Mouse (Mus musculus) cerebellum, postnatal 10 days (tissue): ENCODE measurements around the gene Glrx3.

Experiments used
- DNase-seq, 2 experiments: peaks; one replicate each; pipeline ENCODE4 v3.0.0; 2021; ENCODE audit warnings: mixed read lengths in 2 of 2

The Glrx3 gene

DNA sequence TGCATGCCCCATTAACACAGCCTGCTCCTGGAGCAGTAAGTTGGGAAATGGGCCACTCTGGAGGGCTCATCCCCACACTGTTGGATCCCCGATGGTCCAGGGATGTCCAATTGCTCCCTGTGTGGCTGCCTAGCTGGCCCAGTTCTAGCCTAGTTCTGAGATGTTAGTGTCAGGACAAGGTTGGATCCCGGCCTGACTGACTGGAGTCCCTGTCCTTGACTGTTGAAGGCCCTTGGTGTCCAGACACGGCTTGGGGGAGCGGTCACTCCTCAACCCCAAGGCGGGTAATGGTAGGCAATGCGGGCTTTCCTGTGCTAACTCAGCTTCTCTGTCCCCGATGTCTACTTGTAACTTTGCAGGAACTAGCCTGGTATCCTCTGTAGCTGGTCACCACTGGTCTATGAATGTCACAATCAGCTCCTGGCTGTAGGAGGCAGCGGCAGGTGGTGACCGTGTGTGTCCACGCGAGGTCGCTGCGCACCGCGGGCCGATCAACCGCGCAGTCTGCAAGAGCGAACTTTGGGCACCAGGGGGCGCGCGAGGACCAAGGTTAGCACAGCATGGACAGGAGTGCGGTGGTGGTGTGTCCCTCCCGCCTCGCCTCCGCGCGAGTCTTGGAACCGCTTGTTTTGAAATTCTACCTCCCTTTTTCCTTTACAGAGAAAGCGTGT lies 40.7 kb downstream of the Glrx3 start:
- DNase-seq = peak; percentile 98 to 100

- DNase-seq = no peak
Measured at GRCm38 (mm10) chr7:137478621-137478982, 41.2 kb downstream of the Glrx3 start.

GRCm38 (mm10) chr7:137480839-137481238 lies 43.4 kb downstream of the Glrx3 start:
- no peak for DNase-seq

DNA sequence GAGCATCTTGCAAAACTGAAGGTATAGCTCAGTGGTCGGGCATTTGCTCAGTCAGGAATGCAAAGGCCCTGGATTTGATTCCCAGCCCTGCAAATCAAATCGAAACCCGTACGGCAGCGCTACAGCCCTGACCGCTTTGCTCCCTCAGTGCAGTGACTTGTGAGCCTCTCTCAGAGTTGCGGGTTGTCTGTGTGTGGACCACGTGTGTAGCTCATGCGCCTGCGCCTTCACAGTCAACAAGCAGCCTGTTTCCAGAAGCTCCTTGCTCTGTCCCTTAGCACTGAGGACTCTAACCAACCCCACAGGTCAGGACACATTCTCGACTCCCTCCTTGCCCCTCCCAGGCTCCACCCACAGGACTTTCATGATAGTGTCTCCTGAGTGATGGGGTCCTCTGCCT lies 46.6 kb downstream of the Glrx3 start:
- no peak for DNase-seq

DNA sequence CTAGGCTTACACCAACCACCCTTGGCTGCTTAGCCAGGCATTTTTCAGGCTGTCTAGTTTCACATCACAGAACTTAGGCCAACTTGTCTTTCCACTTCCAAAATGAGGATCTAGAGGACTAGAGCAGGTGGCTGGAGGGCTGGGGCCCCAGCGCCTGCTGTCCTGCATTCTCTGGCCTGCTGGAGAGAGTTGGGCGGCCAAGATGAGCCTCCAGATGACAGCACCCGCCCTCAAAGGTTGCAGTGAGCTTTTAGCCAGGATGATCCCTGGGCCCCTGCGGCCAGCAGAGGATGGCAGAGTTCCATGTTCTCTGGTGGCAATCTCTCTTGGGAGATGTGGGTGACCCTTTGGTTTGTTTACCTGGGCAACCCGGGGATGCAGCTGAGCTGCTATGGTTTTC lies 51.0 kb downstream of the Glrx3 start:
- peak; percentile 70 to 80 for DNase-seq

DNA sequence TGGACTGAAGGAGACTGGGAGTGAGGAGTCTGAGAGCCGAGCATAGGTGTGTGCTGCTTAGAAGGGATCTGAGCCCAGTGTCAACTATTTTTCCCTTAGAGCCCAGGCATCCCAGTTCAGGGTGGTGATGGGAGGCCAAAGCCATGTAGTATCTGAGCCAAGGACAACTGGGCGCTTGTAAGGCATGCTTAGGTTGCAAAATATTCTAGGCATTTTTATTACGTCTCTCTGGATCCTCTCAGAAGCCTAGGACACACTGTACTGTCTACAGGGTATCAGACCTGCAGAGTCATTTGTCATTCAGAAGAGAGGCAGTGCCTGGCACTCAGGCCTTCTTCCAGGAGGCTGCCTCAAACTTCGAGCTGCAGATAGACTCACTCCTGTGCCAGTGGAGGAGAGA lies 53.3 kb downstream of the Glrx3 start:
- peak in 1 of 2 experiments; percentile 51 for DNase-seq

DNA sequence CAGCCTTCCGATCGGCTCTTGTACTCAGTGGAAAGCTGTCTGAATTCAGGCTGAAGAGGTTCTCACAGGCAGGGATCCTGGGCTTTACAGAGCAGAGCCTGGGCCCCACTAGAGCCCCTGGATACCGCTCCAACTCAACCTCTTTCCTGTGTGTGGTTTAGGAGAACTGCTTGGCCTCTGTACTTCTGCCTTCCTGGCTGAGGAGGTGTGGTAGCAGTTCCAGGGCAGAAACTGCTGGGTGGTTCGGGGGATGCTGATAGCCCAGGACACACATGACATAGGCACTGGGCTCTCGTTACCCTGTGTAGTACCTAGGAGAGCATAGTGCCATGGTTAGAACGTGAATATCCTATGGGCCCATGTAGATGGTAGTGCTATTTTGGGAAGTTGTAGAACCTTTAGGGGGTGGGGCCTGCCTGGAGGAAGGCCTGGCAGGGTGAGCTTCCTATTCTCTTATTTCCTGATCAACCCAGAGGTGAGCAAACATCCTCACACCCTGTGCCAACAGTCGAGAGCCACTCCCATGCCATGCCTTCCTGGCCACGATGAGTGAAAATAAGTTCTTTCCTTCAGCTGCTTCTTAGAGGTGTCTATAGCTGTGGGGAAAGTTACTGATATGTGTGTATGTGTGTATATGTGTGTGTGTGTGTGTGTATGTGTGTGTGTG lies 55.0 kb downstream of the Glrx3 start:
- DNase-seq = no peak

GRCm38 (mm10) chr7:137498736-137499135 lies 61.3 kb downstream of the Glrx3 start:
- DNase-seq = no peak

DNA sequence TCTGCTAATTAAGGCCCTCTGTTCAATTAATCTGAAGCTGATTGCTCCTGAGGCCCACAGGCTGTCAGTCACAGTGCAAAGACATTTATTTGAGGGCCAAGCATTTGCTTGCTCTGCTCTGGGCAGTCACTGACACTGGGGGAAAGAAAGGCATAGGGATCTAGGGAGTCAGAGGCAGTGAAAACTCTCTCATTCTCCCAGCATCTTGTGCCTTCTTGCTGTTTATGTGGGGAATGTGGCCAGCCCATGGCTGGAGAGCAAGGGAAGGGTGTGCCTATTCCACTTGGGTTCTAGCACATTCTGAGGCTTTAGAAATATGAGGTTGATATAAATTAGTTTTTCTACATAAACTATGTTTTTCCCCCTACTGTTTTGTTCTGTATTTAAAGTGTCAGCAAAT lies 80.2 kb downstream of the Glrx3 start:
- no peak for DNase-seq

DNA sequence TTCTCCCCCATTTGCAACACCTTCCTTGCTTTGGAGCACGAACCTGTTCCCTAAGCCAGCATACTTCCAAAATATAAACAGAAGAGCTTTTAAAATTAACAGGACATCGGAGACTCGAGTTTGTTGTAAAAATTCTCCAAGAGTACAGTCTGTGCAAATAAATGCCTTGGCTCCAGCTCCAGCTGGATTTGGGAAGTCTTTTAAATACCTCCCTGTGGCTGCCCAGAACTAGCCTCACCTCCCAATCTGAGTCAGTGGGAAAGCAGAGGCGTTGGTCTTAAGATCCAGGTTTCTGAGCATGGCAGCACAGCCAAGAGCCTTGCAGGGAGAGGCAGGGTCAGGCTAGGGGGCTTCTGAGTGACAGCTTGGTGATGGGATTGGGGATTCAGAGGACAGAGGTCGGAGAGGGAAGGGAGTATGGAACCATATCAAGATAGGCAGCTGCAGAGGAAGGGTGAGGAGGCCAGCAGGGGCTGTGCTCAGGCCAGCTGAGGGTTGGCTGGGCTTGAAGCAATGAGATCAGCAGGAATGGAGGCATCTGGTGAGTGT lies 80.7 kb downstream of the Glrx3 start:
- DNase-seq = peak in 1 of 2 experiments; percentile 24
